Mouse (Mus musculus) ovary, postnatal 10 days (tissue): ENCODE measurements around the gene Trim72.
"Not testable (repeated sequence)": the region's sequence is repeated elsewhere in the genome, so short reads cannot be mapped to it uniquely, and the experiment has no call there.

ENCODE experiments used
- DNase-seq: peaks from one replicate; pipeline ENCODE4 v3.0.0; 2022; ENCODE audit warnings: low spot score

Gene Trim72

GRCm38 (mm10) chr7:128009715-128010340, 6.1 kb downstream of the Trim72 start:
- no peak for DNase-seq

- DNase-seq = no peak
Measured at GRCm38 (mm10) chr7:128012136-128012780, 8.5 kb downstream of the Trim72 start.

GRCm38 (mm10) chr7:128013116-128013515, 9.4 kb downstream of the Trim72 start:
- no peak for DNase-seq

- not testable (repeated sequence) for DNase-seq
Measured at GRCm38 (mm10) chr7:128016134-128016533, 12.4 kb downstream of the Trim72 start.

- no peak for DNase-seq
Measured at GRCm38 (mm10) chr7:128016650-128017049, 12.9 kb downstream of the Trim72 start.

- no peak for DNase-seq
Measured at GRCm38 (mm10) chr7:128018275-128018674, 14.5 kb downstream of the Trim72 start.

GRCm38 (mm10) chr7:128019187-128019586, 15.4 kb downstream of the Trim72 start:
- DNase-seq = no peak

GRCm38 (mm10) chr7:128022974-128023373, 19.2 kb downstream of the Trim72 start:
- no peak for DNase-seq

- DNase-seq = no peak
Measured at GRCm38 (mm10) chr7:128023565-128023964, 19.8 kb downstream of the Trim72 start.

GRCm38 (mm10) chr7:128024364-128024763, 20.6 kb downstream of the Trim72 start:
- no peak for DNase-seq

GRCm38 (mm10) chr7:128024932-128025331, 21.2 kb downstream of the Trim72 start:
- no peak for DNase-seq

- no peak for DNase-seq
Measured at GRCm38 (mm10) chr7:128025381-128025780, 21.6 kb downstream of the Trim72 start.

- DNase-seq = no peak
Measured at GRCm38 (mm10) chr7:128031403-128031976, 27.7 kb downstream of the Trim72 start.

GRCm38 (mm10) chr7:128032290-128032988, 28.7 kb downstream of the Trim72 start:
- no peak for DNase-seq

GRCm38 (mm10) chr7:128032989-128033293, 29.2 kb downstream of the Trim72 start:
- DNase-seq = no peak

- no peak for DNase-seq
Measured at GRCm38 (mm10) chr7:128033616-128034015, 29.9 kb downstream of the Trim72 start.

GRCm38 (mm10) chr7:128042161-128042820, 38.5 kb downstream of the Trim72 start:
- not testable (repeated sequence) for DNase-seq

GRCm38 (mm10) chr7:128044142-128044785, 40.5 kb downstream of the Trim72 start:
- DNase-seq = no peak

- DNase-seq = no peak
Measured at GRCm38 (mm10) chr7:128045640-128046039, 41.9 kb downstream of the Trim72 start.

- DNase-seq = no peak
Measured at GRCm38 (mm10) chr7:128048819-128049218, 45.1 kb downstream of the Trim72 start.

- no peak for DNase-seq
Measured at GRCm38 (mm10) chr7:128049254-128049653, 45.5 kb downstream of the Trim72 start.

GRCm38 (mm10) chr7:128050739-128051138, 47.0 kb downstream of the Trim72 start:
- DNase-seq = no peak
